Mouse (Mus musculus) thymus, adult 2 months (tissue): ENCODE measurements at regions not wholly inside any gene's neighbourhood (a gene's known extent, or its start where the extent isn't known, plus 50 kb on each side); places are given as distances from the start of the nearest gene placed in this dataset.
"Not testable (repeated sequence)": the region's sequence is repeated elsewhere in the genome, so short reads cannot be mapped to it uniquely, and the experiment has no call there.

Experiments
- DNase-seq: peaks from one replicate; pipeline ENCODE4 v3.0.0; 2021
- H3K27ac ChIP-seq: fragments of 200-500 bp; 2 replicates; pipeline ENCODE4 v1.5.1; 2012; ENCODE audit warnings: low read length, control low read depth; ENCODE audit not compliant: control insufficient read depth, insufficient read depth
- H3K27me3 ChIP-seq: fragments of 200-500 bp; 2 replicates; pipeline ENCODE4 v1.6.1; 2012; ENCODE audit warnings: mild to moderate bottlenecking, low read length, moderate library complexity, mixed read lengths; ENCODE audit not compliant: control insufficient read depth, insufficient read depth
- H3K36me3 ChIP-seq: fragments of 200-500 bp; 2 replicates; pipeline ENCODE4 v1.6.1; 2012; ENCODE audit warnings: mild to moderate bottlenecking, low read length, moderate library complexity; ENCODE audit not compliant: control insufficient read depth, insufficient read depth
- H3K4me1 ChIP-seq: fragments of 200-500 bp; replicated peaks from 2 replicates; pipeline ENCODE4 v1.6.1; 2012; ENCODE audit warnings: low read length; ENCODE audit not compliant: control insufficient read depth, insufficient read depth
- H3K4me3 ChIP-seq: fragments of 200-500 bp; 2 replicates; pipeline ENCODE4 v1.5.1; 2012; ENCODE audit warnings: mild to moderate bottlenecking, low read length, control low read depth, moderate library complexity; ENCODE audit not compliant: control insufficient read depth, insufficient read depth
- CTCF ChIP-seq: fragments of 200-500 bp; IDR thresholded peaks from 2 replicates; pipeline ENCODE4 v1.5.1; 2012; ENCODE audit warnings: mild to moderate bottlenecking, control low read depth, low read length, moderate library complexity, borderline replicate concordance; ENCODE audit not compliant: control insufficient read depth, poor library complexity, insufficient read depth; ENCODE audit errors: extremely low read depth
- POLR2A ChIP-seq: fragments of 200-500 bp; IDR thresholded peaks from 2 replicates; pipeline ENCODE4 v1.6.1; 2012; ENCODE audit warnings: mild to moderate bottlenecking, low read length, control low read depth, moderate library complexity; ENCODE audit not compliant: control insufficient read depth, poor library complexity, insufficient read depth; ENCODE audit errors: extremely low read depth
- WGBS: fragments of 180-500 bp; shearing (Covaris S2); methylation state at CpG from one replicate; pipeline ENCODE4 v1.1.7; 2018; 5-methylcytosine and 5-hydroxymethylcytosine counted together

DNA sequence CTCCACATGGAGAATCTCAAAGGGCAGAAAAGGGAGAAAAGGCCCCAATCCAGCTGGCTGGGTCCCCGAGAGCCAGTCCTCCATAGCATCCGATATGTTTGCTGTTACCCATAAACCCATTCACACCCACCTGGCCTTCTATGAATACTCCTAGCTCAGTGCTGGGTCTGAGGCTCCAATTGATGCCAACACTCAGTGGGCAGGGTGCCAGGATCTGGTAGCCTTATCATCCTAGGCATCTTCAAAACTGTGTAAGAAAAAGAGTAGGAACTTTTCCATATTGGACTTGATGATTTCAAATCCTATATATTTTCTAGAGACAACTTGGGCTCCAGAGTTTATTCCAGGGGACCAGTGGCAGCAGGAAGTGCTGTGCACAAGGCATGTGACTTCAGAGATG is 462.0 kb upstream of the Arid1b start:
- TF ChIP-seq CTCF (no peak), POLR2A (no peak)
- Histone ChIP-seq H3K27me3 (no peaks in the 10 kb centered on the region), H3K36me3 (no peaks in the 10 kb centered on the region), H3K4me3 (no peak overlapping the region), H3K27ac (no peak overlapping the region), H3K4me1 (no peaks in the 10 kb centered on the region)
- 93% methylated on average over 2 of the region's 2 CpGs for WGBS
- no peak for DNase-seq

DNA sequence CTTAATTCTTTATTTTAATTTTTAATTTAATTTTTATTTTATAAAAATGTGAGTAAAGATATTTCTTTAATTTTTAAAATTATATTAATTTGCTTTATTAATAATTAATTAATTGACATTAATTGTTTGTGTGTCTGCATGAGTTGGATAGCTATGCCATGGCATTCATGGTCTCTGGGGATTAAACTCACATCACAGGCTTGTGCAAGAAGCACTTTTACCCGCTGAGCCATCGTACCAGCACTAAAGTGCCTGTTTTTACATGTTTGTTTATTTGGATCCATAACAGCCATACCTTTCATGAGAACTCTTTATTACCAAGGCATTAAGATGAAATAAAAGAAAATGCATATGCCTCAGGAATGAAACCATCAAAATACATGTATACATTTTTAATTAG is 453.7 kb upstream of the Arid1b start:
- no peak for TF ChIP-seq CTCF
- TF ChIP-seq POLR2A, result no peak
- no peak for DNase-seq
- Histone ChIP-seq H3K4me1 (no peaks in the 10 kb centered on the region), H3K27ac (no peak overlapping the region), H3K27me3 (no peaks in the 10 kb centered on the region), H3K36me3 (no peaks in the 10 kb centered on the region), H3K4me3 (no peak overlapping the region)
- 94% methylated on average over 2 of the region's 2 CpGs for WGBS

DNA sequence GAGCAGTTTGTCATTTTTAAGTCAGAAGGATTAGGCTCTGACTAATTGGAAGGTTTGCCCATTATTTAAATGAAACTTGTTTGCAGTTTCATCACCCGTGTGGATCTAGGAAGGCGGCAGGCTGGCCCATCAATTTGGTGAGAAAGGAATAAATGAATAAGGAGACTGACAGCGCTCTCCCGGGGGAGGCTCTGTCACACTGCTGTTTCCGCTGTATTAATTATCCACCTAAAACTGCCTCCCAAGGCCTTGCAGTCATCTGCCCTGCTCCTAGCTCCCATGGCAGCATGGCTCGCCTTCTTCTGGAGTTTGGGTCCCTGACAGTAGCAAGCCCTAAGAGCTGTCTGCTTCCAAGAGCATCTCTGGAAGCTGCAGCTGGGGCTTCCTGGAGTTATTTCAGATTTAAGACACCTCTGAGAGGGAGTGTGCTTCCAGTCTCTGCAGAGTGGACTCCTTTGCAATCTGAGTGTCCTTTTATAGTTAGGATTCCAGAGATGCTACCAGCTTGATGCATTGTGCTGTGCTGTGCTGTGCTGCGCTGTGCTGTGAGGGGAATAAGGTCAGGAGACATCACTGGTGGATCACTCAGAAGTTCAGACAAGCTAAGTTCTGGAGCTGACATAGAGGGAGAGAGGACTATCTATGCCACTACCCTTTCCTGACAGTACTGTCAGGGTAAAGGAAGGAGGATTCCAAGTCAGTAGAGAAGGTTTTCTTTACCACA is 452.9 kb upstream of the Arid1b start:
- WGBS, result 82% methylated on average over 7 of the region's 7 CpGs
- DNase-seq, result no peak
- no peak for TF ChIP-seq CTCF
- no peak for TF ChIP-seq POLR2A
- Histone ChIP-seq H3K36me3 (no peaks in the 10 kb centered on the region), H3K4me1 (no peaks in the 10 kb centered on the region), H3K27ac (no peak overlapping the region), H3K4me3 (no peak overlapping the region), H3K27me3 (no peaks in the 10 kb centered on the region)

DNA sequence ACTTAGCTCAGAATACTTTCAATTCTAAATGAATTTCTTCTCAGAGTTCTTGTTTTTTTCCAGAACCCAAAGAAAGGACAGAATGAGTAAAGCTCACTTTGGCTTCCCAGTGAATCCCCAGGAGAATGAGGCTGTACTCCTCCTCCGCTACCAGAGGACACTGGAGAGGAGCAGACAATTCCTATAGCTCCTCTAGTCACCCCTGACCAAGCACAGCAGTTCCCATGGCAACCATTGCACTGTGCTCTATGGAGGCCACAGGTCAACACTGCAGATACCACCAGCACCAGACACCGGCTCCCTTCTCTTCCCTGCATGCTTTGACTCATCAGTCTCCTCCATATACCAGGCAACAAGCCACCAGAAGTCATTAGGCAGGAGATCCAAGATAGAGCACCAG is 447.6 kb upstream of the Arid1b start:
- H3K4me1 ChIP-seq, result no peaks in the 10 kb centered on the region
- H3K36me3 ChIP-seq, result no peaks in the 10 kb centered on the region
- WGBS, result 82% methylated on average over 2 of the region's 2 CpGs
- TF ChIP-seq CTCF (no peak), POLR2A (no peak)
- DNase-seq, result no peak
- no peak overlapping the region for H3K27ac ChIP-seq
- no peak overlapping the region for H3K4me3 ChIP-seq
- no peaks in the 10 kb centered on the region for H3K27me3 ChIP-seq

DNA sequence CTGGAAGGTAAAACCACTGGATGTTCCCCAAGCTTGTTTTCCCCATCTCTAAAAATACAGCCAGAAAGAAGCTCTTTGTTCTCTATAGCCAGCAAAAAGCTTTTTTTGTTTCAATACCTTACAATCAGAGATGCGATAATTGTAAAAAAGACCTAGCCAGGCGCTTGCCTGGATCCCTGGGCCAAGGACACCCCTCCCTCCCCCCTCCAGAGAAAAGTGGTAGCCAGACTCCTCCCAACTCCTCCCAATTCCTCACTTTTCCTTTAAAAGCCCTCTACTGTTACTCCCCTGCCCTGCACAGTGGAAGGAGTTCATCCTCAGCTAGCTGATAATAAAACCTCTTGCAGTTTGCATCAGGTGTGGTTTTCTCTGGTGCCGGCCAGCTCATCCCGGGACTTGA is 441.1 kb upstream of the Arid1b start:
- H3K36me3 ChIP-seq, DNase-seq, H3K27me3 ChIP-seq, H3K27ac ChIP-seq, H3K4me3 ChIP-seq, H3K4me1 ChIP-seq: not testable (repeated sequence)
- WGBS, result 96% methylated on average over 4 of the region's 4 CpGs

DNA sequence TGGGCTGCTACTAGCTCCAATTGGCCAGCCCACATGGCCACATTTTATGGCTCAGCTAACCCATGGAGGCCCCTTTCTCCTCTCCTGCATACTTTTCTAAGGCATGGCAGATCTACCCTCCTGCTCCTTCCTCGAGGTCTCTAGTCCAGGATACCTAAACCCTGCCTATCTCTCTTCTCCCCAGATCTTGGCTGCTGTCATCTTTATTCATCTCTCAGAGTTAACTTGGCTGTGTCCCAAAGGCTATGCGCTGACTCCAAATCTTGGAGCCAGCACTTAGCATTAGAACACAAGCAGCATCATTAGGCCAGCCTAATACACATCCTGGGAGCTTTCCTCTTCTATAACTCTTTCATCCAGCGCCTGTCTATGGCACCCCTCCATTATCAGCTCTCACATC is 430.5 kb upstream of the Arid1b start:
- no peaks in the 10 kb centered on the region for H3K36me3 ChIP-seq
- H3K4me1 ChIP-seq, result no peaks in the 10 kb centered on the region
- H3K4me3 ChIP-seq, result no peak overlapping the region
- H3K27ac ChIP-seq, result no peak overlapping the region
- TF ChIP-seq POLR2A (no peak), CTCF (no peak)
- 80% methylated on average over 3 of the region's 3 CpGs for WGBS
- no peak for DNase-seq
- no peaks in the 10 kb centered on the region for H3K27me3 ChIP-seq

DNA sequence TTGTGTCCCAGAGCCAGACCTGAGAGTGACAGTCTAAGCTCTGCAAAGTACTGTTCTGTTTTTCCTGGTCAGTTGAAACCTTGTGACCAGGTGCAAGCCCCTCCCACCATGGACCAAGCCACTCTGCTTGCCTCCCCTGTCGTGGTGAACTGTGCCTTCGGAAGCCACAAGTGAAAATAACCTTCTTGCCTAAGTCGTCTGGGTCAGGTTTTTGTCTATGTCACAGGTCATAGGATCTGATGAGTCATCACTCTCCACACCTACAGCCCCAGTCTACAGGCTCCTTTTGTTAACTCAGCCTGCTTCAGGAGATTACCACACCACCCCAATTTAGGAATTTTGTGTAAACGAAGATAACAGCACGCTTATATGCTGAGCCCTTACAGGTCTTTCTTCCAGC is 417.2 kb upstream of the Arid1b start:
- Histone ChIP-seq H3K27me3 (no peaks in the 10 kb centered on the region), H3K4me1 (no peaks in the 10 kb centered on the region), H3K36me3 (no peaks in the 10 kb centered on the region), H3K27ac (no peak overlapping the region), H3K4me3 (no peak overlapping the region)
- 64% methylated on average over 5 of the region's 5 CpGs for WGBS
- DNase-seq, result no peak
- TF ChIP-seq CTCF, result no peak
- no peak for TF ChIP-seq POLR2A
